Mouse (Mus musculus) embryonic facial prominence, embryonic 11.5 days (tissue): ENCODE measurements around the gene Ggact. TPM values are rescaled to one million over a fixed set of nuclear protein-coding genes. Genes with fewer than 3 reads are reported as not detected.
A peak's percentile ranks its signal among the peaks of the same experiment; 100 is the strongest.

ENCODE experiments used
- ATAC-seq: fragments of 200-750 bp; cut with Nextera tagmentation; replicated peaks from 2 replicates; pipeline ENCODE4 v1.8.0; 2017; ENCODE audit warnings: low read depth; ENCODE audit not compliant: insufficient number of reproducible peaks, low FRiP score, low TSS enrichment
- DNase-seq: peaks from one replicate; pipeline ENCODE4 v3.0.0-alpha.2; 2015; ENCODE audit warnings: low spot score
- H3K27ac ChIP-seq: fragments of 300-500 bp; sonication (generic); replicated peaks from 2 replicates; pipeline ENCODE4 v1.5.1; 2014; ENCODE audit warnings: mild to moderate bottlenecking, low read depth, low read length, control low read depth
- H3K27me3 ChIP-seq: fragments of 300-500 bp; sonication (generic); 2 replicates; pipeline ENCODE4 v1.6.1; 2014; ENCODE audit warnings: mild to moderate bottlenecking, low read length, moderate library complexity, mixed read lengths; ENCODE audit not compliant: control insufficient read depth, insufficient read depth
- H3K36me3 ChIP-seq: fragments of 300-500 bp; sonication (generic); replicated peaks from 2 replicates; pipeline ENCODE4 v1.6.1; 2014; ENCODE audit warnings: low read depth, mild to moderate bottlenecking, low read length, moderate library complexity, mixed read lengths; ENCODE audit not compliant: control insufficient read depth, insufficient read depth
- H3K4me1 ChIP-seq: fragments of 300-500 bp; sonication (generic); 2 replicates; pipeline ENCODE4 v1.6.1; 2014; ENCODE audit warnings: low read length, mixed read lengths; ENCODE audit not compliant: control insufficient read depth, insufficient read depth
- H3K4me2 ChIP-seq: fragments of 300-500 bp; sonication (generic); 2 replicates; pipeline ENCODE4 v1.6.1; 2014; ENCODE audit warnings: low read depth, mild to moderate bottlenecking, control low read depth, low read length, moderate library complexity
- H3K4me3 ChIP-seq: fragments of 300-500 bp; sonication (generic); 2 replicates; pipeline ENCODE4 v1.5.1; 2014; ENCODE audit warnings: low read depth, low read length, control low read depth
- H3K9ac ChIP-seq: fragments of 300-500 bp; sonication (generic); replicated peaks from 2 replicates; pipeline ENCODE4 v1.6.1; 2014; ENCODE audit warnings: mild to moderate bottlenecking, control low read depth, low read length
- H3K9me3 ChIP-seq: fragments of 300-500 bp; sonication (generic); replicated peaks from 2 replicates; pipeline ENCODE4 v1.6.1; 2016; ENCODE audit warnings: mild to moderate bottlenecking, low read length, inconsistent platforms, mixed read lengths; ENCODE audit not compliant: control insufficient read depth
- WGBS: fragments of 180-500 bp; shearing (Covaris S2); extraction: QIAGEN DNeasy Blood & Tissue Kit; methylation state at CpG from one replicate; pipeline ENCODE4 v1.1.7; 2014; 5-methylcytosine and 5-hydroxymethylcytosine counted together
- polyA plus RNA-seq: library from polyadenylated mRNA; unstranded; fragments of >200 nt; fragmentation: Nextera tagmentation; extraction: Ambion mirVana; gene quantifications from 2 replicates; pipeline ENCODE4 v1.2.1, GENCODE M21; 2014

Gene Ggact
- polyA plus RNA-seq, 1 experiment from 2014 or later: 6.7 TPM

DNA sequence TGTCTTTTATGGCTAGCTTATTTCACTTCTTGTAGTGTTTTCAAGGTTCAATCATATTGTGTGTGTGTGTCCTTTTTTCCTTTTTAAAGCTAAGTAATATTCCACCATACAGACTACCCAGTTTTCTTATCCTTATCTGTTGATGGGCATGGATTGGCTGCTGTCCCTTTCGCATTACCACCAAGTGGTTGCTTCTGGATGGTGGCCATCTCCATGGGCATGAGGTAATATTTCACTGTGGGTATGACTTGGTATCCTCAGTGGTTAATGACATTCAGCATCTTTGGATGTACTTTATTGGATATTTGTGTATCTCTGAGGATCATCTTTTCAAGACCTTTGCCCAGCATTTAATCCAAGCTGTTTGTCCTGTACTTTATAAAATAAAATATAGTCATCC lies 17.5 kb downstream of the Ggact start:
- H3K27me3 ChIP-seq: no peaks in the 10 kb centered on the region
- no peak overlapping the region for H3K27ac ChIP-seq
- H3K9ac ChIP-seq: no peak overlapping the region
- DNase-seq: no peak
- WGBS: 94% methylated on average over 1 of the region's 1 CpGs
- no peaks in the 10 kb centered on the region for H3K9me3 ChIP-seq
- no peaks in the 10 kb centered on the region for H3K36me3 ChIP-seq
- no peaks in the 10 kb centered on the region for H3K4me1 ChIP-seq
- H3K4me2 ChIP-seq: no peak overlapping the region
- ATAC-seq: no peak
- H3K4me3 ChIP-seq: no peak overlapping the region

DNA sequence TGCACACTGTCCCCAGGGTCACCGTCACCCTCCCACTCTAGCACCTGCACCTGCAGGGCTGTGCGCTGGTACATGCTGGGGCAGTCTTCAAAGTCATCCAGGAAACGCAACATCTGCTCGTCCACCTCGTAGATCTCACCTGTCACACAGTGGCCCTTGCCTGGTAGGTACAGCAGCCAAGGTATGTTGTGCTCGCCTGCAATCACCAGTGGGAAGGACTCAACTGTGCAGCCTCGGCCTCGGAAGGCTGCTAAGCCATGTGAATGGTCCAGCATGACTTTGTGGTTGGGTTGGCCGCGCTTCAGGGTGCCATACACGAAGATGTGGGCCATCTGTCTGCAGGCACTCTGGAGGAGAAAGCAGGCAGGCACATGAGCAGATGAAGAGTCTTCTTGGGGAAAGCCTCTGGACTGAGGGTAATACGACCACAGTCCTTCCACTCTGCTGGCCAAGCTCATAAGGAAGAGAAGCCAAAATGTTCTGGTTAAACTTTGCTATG lies 22.0 kb downstream of the Ggact start:
- Histone ChIP-seq H3K9ac (no peak overlapping the region), H3K27me3 (no peaks in the 10 kb centered on the region), H3K4me3 (no peak overlapping the region), H3K36me3 (no peaks in the 10 kb centered on the region), H3K9me3 (no peaks in the 10 kb centered on the region), H3K4me2 (no peak overlapping the region), H3K4me1 (no peaks in the 10 kb centered on the region), H3K27ac (no peak overlapping the region)
- no peak for ATAC-seq
- 92% methylated on average over 12 of the region's 12 CpGs for WGBS
- no peak for DNase-seq

DNA sequence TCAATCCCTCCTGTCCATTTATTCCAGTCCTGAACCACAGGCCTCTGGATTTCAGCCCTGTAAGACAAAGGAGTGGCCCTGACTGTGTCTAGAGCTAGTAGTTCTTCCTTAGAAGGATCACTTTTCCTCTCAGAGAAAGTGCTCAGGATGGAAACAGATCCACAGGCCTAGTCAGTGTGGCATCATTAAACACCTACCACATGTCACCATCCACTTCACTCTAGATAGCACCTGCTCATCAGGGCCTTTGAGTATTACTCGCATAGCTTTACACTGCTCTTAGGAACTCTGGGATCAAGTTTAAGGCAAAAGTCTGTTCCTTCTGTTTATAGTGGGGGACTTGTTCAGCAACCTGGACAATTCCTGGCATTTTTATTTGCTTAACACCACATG lies 25.1 kb downstream of the Ggact start:
- Histone ChIP-seq H3K4me1 (no peaks in the 10 kb centered on the region), H3K9me3 (no peaks in the 10 kb centered on the region), H3K27me3 (no peaks in the 10 kb centered on the region; the same call in 1 of the 2 replicates), H3K36me3 (no peaks in the 10 kb centered on the region), H3K4me3 (no peak overlapping the region), H3K27ac (no peak overlapping the region), H3K9ac (no peak overlapping the region), H3K4me2 (no peak overlapping the region)
- ATAC-seq: no peak
- DNase-seq: no peak
- 86% methylated on average over 1 of the region's 1 CpGs for WGBS

DNA sequence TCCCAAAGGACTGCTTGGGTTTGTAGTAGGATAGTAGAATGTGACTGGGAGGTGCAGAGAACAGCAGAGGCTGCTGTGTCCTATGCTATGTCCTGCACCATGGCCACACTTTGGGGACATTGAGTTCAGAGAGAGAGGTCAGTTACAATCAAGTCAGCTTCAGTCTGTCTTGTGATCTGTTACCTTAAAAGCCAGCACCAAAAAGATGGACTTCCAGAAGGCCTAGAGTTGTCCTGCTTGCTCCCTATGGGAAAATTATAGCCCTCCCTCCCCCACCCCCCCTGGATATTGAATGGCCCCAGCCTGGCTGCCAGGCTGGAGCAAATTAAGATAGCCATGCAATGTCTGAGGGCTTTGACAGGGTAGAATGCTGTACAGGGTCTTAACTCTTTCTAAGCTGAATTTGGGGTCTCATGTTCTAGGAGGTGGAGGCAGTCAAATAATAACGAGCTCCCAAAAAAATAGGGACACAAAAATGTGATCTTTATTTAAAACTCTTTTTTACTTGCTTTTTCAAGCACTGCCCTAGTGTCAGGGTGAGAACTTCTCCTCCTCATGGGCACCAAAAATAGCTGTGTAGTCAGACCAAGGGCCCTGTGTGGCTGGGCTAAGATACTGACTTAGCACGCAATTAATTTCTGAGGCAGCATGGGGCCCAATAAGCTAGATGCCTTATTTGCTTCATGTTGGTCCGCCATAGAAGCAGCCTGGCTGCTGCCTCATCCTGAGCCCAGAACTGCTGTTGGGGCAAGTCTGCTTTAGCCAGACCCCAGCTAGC lies 25.7 kb downstream of the Ggact start:
- H3K36me3 ChIP-seq: no peaks in the 10 kb centered on the region

DNA sequence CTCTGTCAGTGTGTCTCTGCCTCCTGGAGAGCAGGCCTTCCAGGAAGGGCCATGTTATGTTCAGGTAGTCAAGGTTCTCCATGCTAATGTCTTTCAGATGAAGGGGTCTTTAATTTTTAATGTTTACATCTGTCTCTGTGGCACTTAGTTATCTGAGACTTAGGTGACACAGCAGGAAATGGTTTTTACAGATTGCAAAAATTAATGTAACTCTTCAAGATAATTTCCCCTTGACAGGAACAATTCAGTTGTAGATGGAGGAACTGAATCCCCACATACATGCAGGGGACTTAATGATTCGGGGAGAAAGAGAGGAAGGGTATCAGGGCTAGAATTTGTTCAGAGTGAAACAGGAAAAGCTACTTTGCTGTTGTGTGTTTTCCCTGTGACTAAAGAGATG lies 26.3 kb downstream of the Ggact start:
- no peak for ATAC-seq
- no peaks in the 10 kb centered on the region; the same call in 1 of the 2 replicates for H3K4me1 ChIP-seq
- no peak overlapping the region for H3K4me3 ChIP-seq
- no peaks in the 10 kb centered on the region; the same call in 1 of the 2 replicates for H3K27me3 ChIP-seq
- no peaks in the 10 kb centered on the region for H3K36me3 ChIP-seq
- DNase-seq: no peak
- H3K27ac ChIP-seq: no peak overlapping the region
- no peaks in the 10 kb centered on the region for H3K9me3 ChIP-seq
- H3K9ac ChIP-seq: no peak overlapping the region
- no peak overlapping the region for H3K4me2 ChIP-seq
- 80% methylated on average over 1 of the region's 1 CpGs for WGBS

More for the DNA sequence above, 25.7 kb downstream of the Ggact start:
- H3K9ac ChIP-seq: no peak overlapping the region
- H3K4me2 ChIP-seq: no peak overlapping the region
- no peak overlapping the region for H3K27ac ChIP-seq
- H3K27me3 ChIP-seq: no peaks in the 10 kb centered on the region; the same call in 1 of the 2 replicates
- WGBS: 90% methylated on average over 3 of the region's 3 CpGs
- H3K9me3 ChIP-seq: no peaks in the 10 kb centered on the region
- no peak for DNase-seq
- no peaks in the 10 kb centered on the region for H3K4me1 ChIP-seq
- H3K4me3 ChIP-seq: no peak overlapping the region
- no peak for ATAC-seq

DNA sequence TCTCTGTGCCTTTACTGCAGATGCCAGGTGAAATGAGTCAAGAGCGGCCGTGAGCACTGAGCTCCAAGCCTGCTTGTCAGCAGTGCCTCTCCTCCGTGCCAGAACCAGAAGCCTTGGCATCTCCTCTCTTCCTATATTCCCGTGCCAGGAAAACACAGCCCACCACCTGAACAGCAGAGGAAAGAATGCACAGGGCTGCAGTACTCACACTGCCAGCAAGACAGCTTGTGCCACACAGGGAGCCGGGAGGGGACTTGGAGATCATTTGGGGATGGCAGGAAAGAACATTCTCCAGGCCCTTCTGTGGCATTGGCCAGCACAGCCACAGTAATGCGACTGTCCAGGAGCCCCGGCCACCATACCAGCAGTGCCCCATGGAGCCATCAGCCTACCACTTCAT lies 27.7 kb downstream of the Ggact start:
- no peak overlapping the region for H3K4me3 ChIP-seq
- H3K9me3 ChIP-seq: no peaks in the 10 kb centered on the region
- DNase-seq (no peak), ATAC-seq (no peak)
- H3K4me1 ChIP-seq: no peaks in the 10 kb centered on the region; the same call in 1 of the 2 replicates
- no peaks in the 10 kb centered on the region; the same call in 1 of the 2 replicates for H3K27me3 ChIP-seq
- no peak overlapping the region for H3K9ac ChIP-seq
- H3K36me3 ChIP-seq: no peaks in the 10 kb centered on the region
- no peak overlapping the region for H3K27ac ChIP-seq
- 86% methylated on average over 7 of the region's 7 CpGs for WGBS
- no peak overlapping the region for H3K4me2 ChIP-seq

DNA sequence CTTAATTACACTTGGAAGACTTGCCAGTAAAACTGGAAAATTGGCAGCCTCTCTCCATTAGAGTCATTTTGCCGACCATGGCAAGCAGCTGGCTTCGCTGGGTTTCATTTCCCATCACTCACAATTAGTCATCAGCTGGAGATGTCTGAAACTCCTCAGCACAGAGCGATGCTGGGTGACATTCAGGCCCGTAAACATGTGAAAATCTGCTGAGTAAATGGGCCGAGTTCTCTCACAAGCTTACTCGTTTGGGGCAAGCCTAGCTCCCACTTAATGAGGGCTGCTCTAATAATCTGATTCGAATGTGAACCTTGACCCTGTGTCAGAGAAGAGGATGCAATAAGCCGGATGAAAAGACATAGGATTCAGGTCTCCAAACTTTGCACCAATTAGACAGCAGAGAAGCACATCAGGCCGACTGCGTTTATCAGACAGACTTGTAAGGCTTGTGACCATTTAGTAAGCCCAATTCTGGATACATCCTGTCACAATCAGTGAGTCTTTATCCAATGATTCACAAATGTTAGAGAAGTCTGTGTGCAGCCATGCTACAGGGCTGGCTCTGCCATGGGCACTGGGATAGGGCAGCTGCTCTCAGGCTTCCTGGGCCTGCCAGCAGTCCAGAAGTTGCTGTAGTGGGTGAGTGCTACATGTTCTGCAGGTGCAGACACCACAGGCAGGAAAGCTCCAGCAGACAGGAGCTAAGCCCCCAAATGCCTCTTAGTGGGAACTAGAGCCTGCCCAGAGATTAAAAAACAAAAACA lies 29.6 kb downstream of the Ggact start:
- Histone ChIP-seq H3K4me1 (no peaks in the 10 kb centered on the region; the same call in 1 of the 2 replicates), H3K27ac (no peak overlapping the region), H3K4me3 (no peak overlapping the region), H3K27me3 (no peaks in the 10 kb centered on the region; the same call in 1 of the 2 replicates), H3K9ac (no peak overlapping the region; the same call in 1 of the 2 replicates), H3K4me2 (no peak overlapping the region), H3K36me3 (no peaks in the 10 kb centered on the region), H3K9me3 (no peaks in the 10 kb centered on the region)
- DNase-seq (no peak), ATAC-seq (peak; percentile 70; the same call in 1 of the 2 replicates)
- WGBS: 35% methylated on average over 10 of the region's 10 CpGs

DNA sequence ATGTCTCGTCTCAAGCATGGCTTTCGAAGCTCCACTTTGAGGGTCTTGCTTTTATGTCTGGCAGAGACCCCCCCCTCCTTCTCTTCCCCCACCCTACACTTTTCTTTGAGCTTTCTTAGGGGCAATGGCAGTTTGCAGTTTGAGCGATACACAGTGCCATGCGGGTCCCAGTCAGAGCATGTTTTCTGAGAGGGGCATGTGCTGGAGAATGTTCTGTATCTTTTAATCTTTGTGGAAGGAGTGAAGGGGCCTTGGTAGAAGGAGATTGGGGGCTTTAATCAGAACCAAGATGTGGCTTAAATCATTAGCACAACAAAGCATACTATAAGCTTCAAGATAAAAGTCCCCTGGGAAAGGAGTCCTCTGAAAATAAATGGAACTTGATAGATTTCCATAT lies 30.1 kb downstream of the Ggact start:
- 74% methylated on average over 4 of the region's 4 CpGs for WGBS
- H3K4me1 ChIP-seq: no peaks in the 10 kb centered on the region; the same call in 1 of the 2 replicates

More for the DNA sequence above, 30.1 kb downstream of the Ggact start:
- DNase-seq: no peak
- Histone ChIP-seq H3K36me3 (no peaks in the 10 kb centered on the region), H3K9me3 (no peaks in the 10 kb centered on the region), H3K27ac (no peak overlapping the region), H3K9ac (no peak overlapping the region), H3K4me2 (no peak overlapping the region), H3K4me3 (no peak overlapping the region), H3K27me3 (no peaks in the 10 kb centered on the region; the same call in 1 of the 2 replicates)
- ATAC-seq: no peak
